Mouse (Mus musculus) olfactory bulb, adult 2 months (tissue): ENCODE results near the gene Enox1.

ENCODE experiments used
- CTCF ChIP-seq: fragments of 200-500 bp; IDR thresholded peaks from 2 replicates; pipeline ENCODE4 v1.5.1; 2012; ENCODE audit warnings: low read depth, mild to moderate bottlenecking, low read length, moderate library complexity; ENCODE audit not compliant: insufficient read depth
- POLR2A ChIP-seq: fragments of 200-500 bp; IDR thresholded peaks from 2 replicates; pipeline ENCODE4 v1.6.1; 2012; ENCODE audit warnings: mild to moderate bottlenecking, low read depth, low read length, moderate library complexity; ENCODE audit not compliant: insufficient read depth

DNA sequence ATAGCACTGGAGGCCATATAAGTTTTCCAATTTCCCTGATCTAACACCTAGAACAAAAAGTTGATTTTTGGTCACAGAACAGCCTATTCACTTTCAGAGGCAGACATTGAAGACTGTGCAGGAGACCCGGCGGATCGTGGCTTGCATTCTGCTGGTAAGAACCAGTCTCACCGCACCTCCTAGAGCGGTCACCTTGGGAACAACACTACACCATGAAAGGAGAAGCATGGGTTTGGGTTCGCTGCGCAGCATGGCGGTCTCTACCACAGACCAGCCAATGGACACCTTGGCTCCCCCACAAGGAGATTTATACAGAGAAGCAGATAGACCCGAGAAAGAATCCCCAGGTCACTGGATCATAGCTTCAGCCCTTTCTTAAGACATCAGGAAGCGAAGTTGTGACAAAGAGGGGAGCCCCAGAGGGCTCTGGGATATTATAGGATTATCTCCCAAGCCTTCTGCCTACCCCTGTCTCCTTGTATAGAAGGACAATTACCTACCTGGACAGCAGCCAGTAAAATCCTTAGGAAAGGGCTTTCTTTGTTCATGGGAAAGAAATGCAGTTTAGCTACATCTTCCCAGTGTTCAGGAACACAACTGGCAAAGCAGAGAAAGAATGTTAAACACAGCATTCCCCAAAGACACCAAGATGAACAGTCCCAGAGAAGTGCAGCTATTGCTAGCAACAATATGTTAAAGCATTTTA lies 476.1 kb downstream of the Enox1 start:
- TF ChIP-seq POLR2A (no peak), CTCF (no peak)
